Mouse (Mus musculus) testis, adult 2 months (tissue): ENCODE data around the gene Hormad1. TPM values are rescaled to one million over a fixed set of nuclear protein-coding genes. Genes with fewer than 3 reads are reported as not detected.

Source experiments
- H3K27ac ChIP-seq: fragments of 200-500 bp; 2 replicates; pipeline ENCODE4 v1.5.1; 2012; ENCODE audit warnings: low read depth, low read length; ENCODE audit not compliant: control insufficient read depth, insufficient read depth
- H3K27me3 ChIP-seq: fragments of 200-500 bp; 2 replicates; pipeline ENCODE4 v1.6.1; 2012; ENCODE audit warnings: mild to moderate bottlenecking, low read length, moderate library complexity; ENCODE audit not compliant: control insufficient read depth, insufficient read depth
- H3K36me3 ChIP-seq: fragments of 200-500 bp; 2 replicates; pipeline ENCODE4 v1.6.1; 2012; ENCODE audit warnings: mild to moderate bottlenecking, low read length; ENCODE audit not compliant: control insufficient read depth, insufficient read depth
- H3K4me1 ChIP-seq: fragments of 200-500 bp; 2 replicates; pipeline ENCODE4 v1.6.1; 2012; ENCODE audit warnings: low read length; ENCODE audit not compliant: control insufficient read depth, insufficient read depth
- H3K4me3 ChIP-seq: fragments of 200-500 bp; 2 replicates; pipeline ENCODE4 v1.5.1; 2012; ENCODE audit warnings: low read depth, mild to moderate bottlenecking, low read length, moderate library complexity, mixed read lengths; ENCODE audit not compliant: control insufficient read depth
- CTCF ChIP-seq: fragments of 200-500 bp; IDR thresholded peaks from 2 replicates; pipeline ENCODE4 v1.5.1; 2012; ENCODE audit warnings: low read depth, mild to moderate bottlenecking, inconsistent platforms, low read length, moderate library complexity; ENCODE audit not compliant: control insufficient read depth, insufficient read depth, insufficient replicate concordance
- POLR2A ChIP-seq: fragments of 200-500 bp; IDR thresholded peaks from 2 replicates; pipeline ENCODE4 v1.6.1; 2012; ENCODE audit warnings: low read depth, mild to moderate bottlenecking, inconsistent platforms, low read length, moderate library complexity; ENCODE audit not compliant: control insufficient read depth
- polyA plus RNA-seq: library from polyadenylated mRNA; depleted of rRNA; stranded (reverse); fragments of >200 nt; gene quantifications from 2 replicates; pipeline ENCODE4 v1.2.3, GENCODE M21; 2012; rRNA removed

Hormad1 gene
- polyA plus RNA-seq, 1 experiment: 29.7 TPM

- TF ChIP-seq POLR2A (no peak), CTCF (no peak)
- Histone ChIP-seq H3K27me3 (no peaks in the 10 kb centered on the region), H3K36me3 (peaks cover 4% of the 10 kb centered on the region), H3K4me3 (no peak overlapping the region), H3K27ac (no peak overlapping the region), H3K4me1 (no peaks in the 10 kb centered on the region; the same call in 1 of the 2 replicates)
These were observed 76.6 kb downstream of the Hormad1 start for GRCm38 (mm10) chr3:95636072-95636471.

Other genes with a start within 250 kb of the Hormad1 start
- 27.5 and 27.6 TPM in 2 replicates for gene Cers2, start 244.9 kb upstream of the Hormad1 start, polyA plus RNA-seq
- 20.0 and 24.3 TPM in 2 replicates for gene Setdb1, start 202.5 kb upstream of the Hormad1 start, polyA plus RNA-seq
- gene 4930558C23Rik, start 156.8 kb upstream of the Hormad1 start, polyA plus RNA-seq: 198 and 300 TPM in 2 replicates
- gene Arnt, start 125.3 kb upstream of the Hormad1 start, polyA plus RNA-seq: 13.6 TPM in 2 replicates
- 1.2 and 1.9 TPM in 2 replicates for gene Ctsk, start 60.4 kb upstream of the Hormad1 start, polyA plus RNA-seq
- gene Ctss, start 32.9 kb upstream of the Hormad1 start, polyA plus RNA-seq: 1.6 and 1.7 TPM in 2 replicates
- 6.7 and 7.8 TPM in 2 replicates for gene Golph3l, start 29.3 kb downstream of the Hormad1 start, polyA plus RNA-seq
- 11.1 and 13.9 TPM in 2 replicates for gene Ensa, start 65.3 kb downstream of the Hormad1 start, polyA plus RNA-seq
- gene Mcl1, start 99.1 kb downstream of the Hormad1 start, polyA plus RNA-seq: 27.4 and 40.2 TPM in 2 replicates
- 0.74 and 2.3 TPM in 2 replicates for gene Adamtsl4, start 128.2 kb downstream of the Hormad1 start, polyA plus RNA-seq
- 26.7 and 37.2 TPM in 2 replicates for gene Ecm1, start 179.9 kb downstream of the Hormad1 start, polyA plus RNA-seq
- 24.7 and 25.7 TPM in 2 replicates for gene Tars2, start 200.5 kb downstream of the Hormad1 start, polyA plus RNA-seq